Mouse (Mus musculus): ENCODE measurements around the gene Vma21-ps.

- no peak for TF ChIP-seq POLR2A (IDR thresholded peaks at IDR 0.05; ENCODE audit: low read depth, low read length)
- no peak for TF ChIP-seq CTCF (IDR thresholded peaks at IDR 0.05; ENCODE audit: extremely low read depth, insufficient read length, insufficient replicate concordance, low read depth, low read length)
Observed at GRCm38 (mm10) chr4:52461321-52461720, 35.7 kb downstream of the Vma21-ps start.
